Mouse (Mus musculus) stomach, postnatal 0 days (tissue): ENCODE data around the gene Sdc3. TPM values are rescaled to one million over a fixed set of nuclear protein-coding genes. Genes with fewer than 3 reads are reported as not detected.

Experiments used
- ATAC-seq: fragments of 200-750 bp; cut with Nextera tagmentation; 2 replicates; pipeline ENCODE4 v1.8.0; 2017; ENCODE audit not compliant: low FRiP score, low TSS enrichment
- DNase-seq: peaks from one replicate; pipeline ENCODE4 v3.0.0-alpha.2; 2016; ENCODE audit warnings: low spot score
- H3K27ac ChIP-seq: fragments of 300-500 bp; sonication (generic); replicated peaks from 2 replicates; pipeline ENCODE4 v1.5.1; 2014; ENCODE audit warnings: mild to moderate bottlenecking, control low read depth
- H3K27me3 ChIP-seq: fragments of 300-500 bp; sonication (generic); 2 replicates; pipeline ENCODE4 v1.6.1; 2014; ENCODE audit warnings: low read length; ENCODE audit not compliant: control insufficient read depth, insufficient read depth
- H3K36me3 ChIP-seq: fragments of 300-500 bp; sonication (generic); 2 replicates; pipeline ENCODE4 v1.6.1; 2014; ENCODE audit warnings: low read length, mixed read lengths; ENCODE audit not compliant: control insufficient read depth, insufficient read depth
- H3K4me1 ChIP-seq: fragments of 300-500 bp; sonication (generic); replicated peaks from 2 replicates; pipeline ENCODE4 v1.6.1; 2014; ENCODE audit warnings: antibody characterized with exemption; ENCODE audit not compliant: control insufficient read depth, insufficient read depth
- H3K4me2 ChIP-seq: fragments of 300-500 bp; sonication (generic); replicated peaks from 2 replicates; pipeline ENCODE4 v1.6.1; 2014; ENCODE audit warnings: low read depth, mild to moderate bottlenecking, control low read depth, moderate library complexity
- H3K4me3 ChIP-seq: fragments of 300-500 bp; sonication (generic); 2 replicates; pipeline ENCODE4 v1.5.1; 2014; ENCODE audit warnings: low read depth, low read length, control low read depth
- H3K9ac ChIP-seq: fragments of 300-500 bp; sonication (generic); 2 replicates; pipeline ENCODE4 v1.6.1; 2014; ENCODE audit warnings: mild to moderate bottlenecking, low read length, control low read depth, mixed read lengths
- H3K9me3 ChIP-seq: fragments of 300-500 bp; sonication (generic); 2 replicates; pipeline ENCODE4 v1.6.1; 2016; ENCODE audit warnings: low read length; ENCODE audit not compliant: control insufficient read depth
- CTCF ChIP-seq: IDR thresholded peaks from 2 replicates; pipeline ENCODE4 v1.5.1; 2016; ENCODE audit warnings: antibody characterized with exemption, low read depth, mild to moderate bottlenecking, moderate library complexity
- EP300 ChIP-seq: optimal IDR thresholded peaks from 2 replicates; pipeline ENCODE3; 2016; ENCODE audit warnings: antibody characterized with exemption
- WGBS: fragments of 180-500 bp; shearing (Covaris S2); extraction: QIAGEN DNeasy Blood & Tissue Kit; methylation state at CpG from one replicate; pipeline ENCODE4 v1.1.7; 2014; 5-methylcytosine and 5-hydroxymethylcytosine counted together
- polyA plus RNA-seq: library from polyadenylated mRNA; unstranded; fragments of >200 nt; fragmentation: Nextera tagmentation; extraction: Ambion mirVana; gene quantifications from 2 replicates; pipeline ENCODE4 v1.2.1, GENCODE M21; 2015

Sdc3 gene
- polyA plus RNA-seq, 1 experiment from 2014 or later = 11.0 TPM

GRCm38 (mm10) chr4:130865901-130866371 is 73.6 kb downstream of the Sdc3 start:
- TF ChIP-seq CTCF (no peak), EP300 (no peak)
- DNase-seq (no peak), ATAC-seq (no peak)
- Histone ChIP-seq H3K27me3 (no peaks in the 10 kb centered on the region), H3K9ac (no peak overlapping the region), H3K27ac (no peak overlapping the region), H3K4me1 (peaks cover 8% of the 10 kb centered on the region; the same call in 1 of the 2 replicates), H3K36me3 (no peaks in the 10 kb centered on the region), H3K4me3 (no peak overlapping the region), H3K4me2 (no peak overlapping the region), H3K9me3 (no peaks in the 10 kb centered on the region)
- 38% methylated on average over 8 of the region's 8 CpGs for WGBS

GRCm38 (mm10) chr4:130867940-130868339 is 75.6 kb downstream of the Sdc3 start:
- no peak overlapping the region for H3K4me3 ChIP-seq

GRCm38 (mm10) chr4:130868803-130869202 is 76.5 kb downstream of the Sdc3 start:
- Histone ChIP-seq H3K27ac (no peak overlapping the region), H3K9ac (no peak overlapping the region), H3K4me3 (no peak overlapping the region), H3K9me3 (no peaks in the 10 kb centered on the region), H3K27me3 (no peaks in the 10 kb centered on the region), H3K4me2 (no peak overlapping the region), H3K4me1 (no peaks in the 10 kb centered on the region), H3K36me3 (no peaks in the 10 kb centered on the region)
- TF ChIP-seq EP300 = no peak
- peak; percentile 59 for TF ChIP-seq CTCF
- WGBS = 40% methylated on average over 5 of the region's 5 CpGs
- ATAC-seq (no peak), DNase-seq (no peak)

More at GRCm38 (mm10) chr4:130867940-130868339, 75.6 kb downstream of the Sdc3 start:
- no peaks in the 10 kb centered on the region for H3K27me3 ChIP-seq
- WGBS = 57% methylated on average over 6 of the region's 6 CpGs
- no peak for DNase-seq
- no peak overlapping the region for H3K27ac ChIP-seq
- no peaks in the 10 kb centered on the region for H3K9me3 ChIP-seq
- no peak overlapping the region for H3K4me2 ChIP-seq
- no peaks in the 10 kb centered on the region for H3K4me1 ChIP-seq
- ATAC-seq = no peak
- H3K36me3 ChIP-seq = no peaks in the 10 kb centered on the region
- no peak overlapping the region for H3K9ac ChIP-seq
- TF ChIP-seq CTCF (no peak), EP300 (no peak)

- WGBS = 63% methylated on average over 11 of the region's 11 CpGs
Observed at GRCm38 (mm10) chr4:130872414-130872813, 80.1 kb downstream of the Sdc3 start.

GRCm38 (mm10) chr4:130873440-130873839 is 81.1 kb downstream of the Sdc3 start:
- no peaks in the 10 kb centered on the region for H3K4me1 ChIP-seq
- WGBS = 86% methylated on average over 5 of the region's 5 CpGs
- H3K4me3 ChIP-seq = no peak overlapping the region
- H3K27ac ChIP-seq = no peak overlapping the region
- H3K36me3 ChIP-seq = no peaks in the 10 kb centered on the region
- TF ChIP-seq CTCF = peak; percentile 55
- no peak for TF ChIP-seq EP300
- no peak overlapping the region for H3K9ac ChIP-seq
- no peak for DNase-seq
- ATAC-seq = no peak
- H3K4me2 ChIP-seq = no peak overlapping the region
- no peaks in the 10 kb centered on the region for H3K9me3 ChIP-seq
- H3K27me3 ChIP-seq = no peaks in the 10 kb centered on the region

More at GRCm38 (mm10) chr4:130872414-130872813, 80.1 kb downstream of the Sdc3 start:
- Histone ChIP-seq H3K9ac (no peak overlapping the region), H3K27ac (no peak overlapping the region), H3K4me3 (no peak overlapping the region), H3K4me1 (no peaks in the 10 kb centered on the region), H3K9me3 (no peaks in the 10 kb centered on the region), H3K36me3 (no peaks in the 10 kb centered on the region), H3K4me2 (no peak overlapping the region), H3K27me3 (no peaks in the 10 kb centered on the region)
- no peak for TF ChIP-seq EP300
- no peak for TF ChIP-seq CTCF
- DNase-seq (no peak), ATAC-seq (no peak)

GRCm38 (mm10) chr4:130874601-130875000 is 82.3 kb downstream of the Sdc3 start:
- Histone ChIP-seq H3K4me1 (no peaks in the 10 kb centered on the region), H3K27ac (no peak overlapping the region), H3K27me3 (no peaks in the 10 kb centered on the region), H3K36me3 (no peaks in the 10 kb centered on the region), H3K4me3 (no peak overlapping the region), H3K9me3 (no peaks in the 10 kb centered on the region), H3K4me2 (peak overlapping the region; percentile 26; the same call in 1 of the 2 replicates), H3K9ac (no peak overlapping the region)
- TF ChIP-seq EP300 (no peak), CTCF (no peak)
- ATAC-seq (peak; percentile 14; the same call in 1 of the 2 replicates), DNase-seq (peak; percentile 77)
- 11% methylated on average over 10 of the region's 10 CpGs for WGBS

Other genes with a start within 250 kb of the Sdc3 start
- gene Nkain1, start 218.4 kb upstream of the Sdc3 start, polyA plus RNA-seq = 0.18 and 0.24 TPM in 2 replicates
- 27.0 and 27.4 TPM in 2 replicates for gene Pum1, start 129.2 kb upstream of the Sdc3 start, polyA plus RNA-seq
- gene Laptm5, start 120.6 kb downstream of the Sdc3 start, polyA plus RNA-seq = 30.5 and 34.0 TPM in 2 replicates
- 0.05 TPM in 1 of 2 replicates, not detected in the other for gene Matn1, start 151.8 kb downstream of the Sdc3 start, polyA plus RNA-seq